In the genomic region with DNA sequence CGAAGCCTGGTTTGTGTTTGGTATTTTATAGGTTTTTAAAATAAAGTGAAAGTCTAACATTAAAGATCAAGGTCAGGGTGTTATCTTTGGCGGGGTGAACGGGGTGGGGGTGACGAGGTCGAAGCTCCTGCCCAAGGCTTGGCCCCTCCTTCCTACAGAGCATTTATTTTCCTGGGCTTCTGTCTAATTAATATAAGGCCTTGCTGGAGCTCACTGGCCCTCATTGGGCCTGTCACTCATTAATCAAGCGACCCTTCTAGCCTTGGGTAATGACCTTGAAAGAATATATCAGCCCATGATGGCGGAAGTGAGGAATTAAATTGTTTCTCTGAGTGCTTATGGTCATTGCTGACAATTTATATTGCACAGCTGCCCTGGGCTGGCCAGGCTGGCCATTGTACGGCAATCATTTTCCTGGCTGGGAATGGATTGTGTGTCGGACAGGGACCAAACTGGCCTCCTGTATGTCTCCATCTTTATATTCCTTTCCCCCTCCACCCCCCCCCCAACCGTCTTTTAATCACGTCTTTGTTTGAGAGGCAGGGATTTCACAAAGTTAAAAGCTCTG, we compare ENCODE assay signal across 12 mouse cellular contexts.
DNase-seq lines count a peak whose midpoint lies in the region; ATAC-seq lines count a peak whose summit lies in the region.
"Had no signal": no experiment of that assay in that cellular context is flagged by ENCODE, and none has a peak within 500 bp of the region (broad histone marks: within the 10 kb centered on the region; RNA-seq: fewer than 3 reads in every experiment).

No protein-coding gene starts in this region.

- no peaks in the 10 kb centered on the region for H3K9me3 ChIP-seq in kidney, embryonic 15.5 days (replicated peaks)
- H3K9me3 ChIP-seq in hindbrain, embryonic 13.5 days: no peaks in the 10 kb centered on the region
- H3K9me3 ChIP-seq: limb, embryonic 13.5 days; midbrain, embryonic 15.5 days had no signal

- peak overlapping the region; percentile 12; the same call in 1 of the 2 replicates for H3K4me2 ChIP-seq in kidney, embryonic 15.5 days
- H3K4me2 ChIP-seq in hindbrain, embryonic 13.5 days: no peak overlapping the region
- H3K4me2 ChIP-seq: limb, embryonic 13.5 days; midbrain, embryonic 15.5 days had no signal

- DNase-seq in adrenal gland, adult (ENCODE audit: inconsistent age in 2 of 2, low spot score in 1 of 2): peak; percentile 32 to 46
- no peak for DNase-seq in adrenal gland, postnatal 4 days (ENCODE audit: low spot score in 2 of 2)
- DNase-seq in kidney, adult 9 months: no peak
- DNase-seq in adrenal gland, postnatal 14 days: peak; percentile 37
- DNase-seq in left cerebral cortex, adult 18-20 months (ENCODE audit: low spot score in 2 of 2): no peak
- DNase-seq in thymus, postnatal 10 days (ENCODE audit: low spot score in 2 of 2): no peak
- DNase-seq: heart, adult 11 months; lung, postnatal 4 days had no signal

- no peaks in the 10 kb centered on the region for H3K36me3 ChIP-seq in kidney, embryonic 15.5 days
- H3K36me3 ChIP-seq in hindbrain, embryonic 13.5 days: no peaks in the 10 kb centered on the region
- H3K36me3 ChIP-seq: limb, embryonic 13.5 days; midbrain, embryonic 15.5 days had no signal

- H3K4me1 ChIP-seq in kidney, embryonic 15.5 days: peaks cover 10% of the 10 kb centered on the region
- peaks cover 9% of the 10 kb centered on the region for H3K4me1 ChIP-seq in hindbrain, embryonic 13.5 days (replicated peaks)
- H3K4me1 ChIP-seq: limb, embryonic 13.5 days; midbrain, embryonic 15.5 days had no signal

- H3K4me3 ChIP-seq in kidney, embryonic 15.5 days (replicated peaks): no peak overlapping the region
- no peak overlapping the region for H3K4me3 ChIP-seq in hindbrain, embryonic 13.5 days
- H3K4me3 ChIP-seq: limb, embryonic 13.5 days; midbrain, embryonic 15.5 days had no signal

- no peak overlapping the region for H3K27ac ChIP-seq in kidney, embryonic 15.5 days
- peak overlapping the region; percentile 3; the same call in 1 of the 2 replicates for H3K27ac ChIP-seq in hindbrain, embryonic 13.5 days
- H3K27ac ChIP-seq: limb, embryonic 13.5 days; midbrain, embryonic 15.5 days had no signal

- WGBS in kidney, embryonic 15.5 days: 14% methylated on average over 11 of the region's 11 CpGs
- WGBS in hindbrain, embryonic 13.5 days: 47% methylated on average over 11 of the region's 11 CpGs

- H3K27me3 ChIP-seq in kidney, embryonic 15.5 days: 0 out of 2 replicates have a peak, but pooled peaks cover 5% of the 10 kb centered on the region
- H3K27me3 ChIP-seq in hindbrain, embryonic 13.5 days: no peaks in the 10 kb centered on the region
- H3K27me3 ChIP-seq: limb, embryonic 13.5 days; midbrain, embryonic 15.5 days had no signal

- H3K9ac ChIP-seq in kidney, embryonic 15.5 days: no peak overlapping the region
- H3K9ac ChIP-seq in hindbrain, embryonic 13.5 days: no peak overlapping the region
- H3K9ac ChIP-seq: limb, embryonic 13.5 days; midbrain, embryonic 15.5 days had no signal

- ATAC-seq in kidney, embryonic 15.5 days (replicated peaks; ENCODE audit: low FRiP score): peak; percentile 74; the same call in 1 of the 2 replicates
- ATAC-seq in hindbrain, embryonic 13.5 days (ENCODE audit: low FRiP score): no peak
- ATAC-seq: midbrain, embryonic 15.5 days had no signal

Comparison
In these comparisons a context has a peak if more than half of its experiments do, and no peak if none do; other contexts are left out.
1. DNase-seq: peak in adrenal gland, adult (2 of 2) and adrenal gland, postnatal 14 days (single experiment); none in adrenal gland, postnatal 4 days (0 of 2), kidney, adult 9 months (single experiment), left cerebral cortex, adult 18-20 months (0 of 2) and thymus, postnatal 10 days (0 of 2).